Comparison of ENCODE assay signal across 9 mouse cellular contexts in genomic region chr9:111689680-111690483, GRCm38 (mm10). TPM values are rescaled to one million over a fixed set of nuclear protein-coding genes. Genes with fewer than 3 reads are reported as not detected.
DNase-seq lines count a peak whose midpoint lies in the region; ATAC-seq and TF ChIP-seq lines count a peak whose summit lies in the region.
"Had no signal": no experiment of that assay in that cellular context is flagged by ENCODE, and none has a peak within 500 bp of the region (broad histone marks: within the 10 kb centered on the region; RNA-seq: fewer than 3 reads in every experiment).

TSS of gene Stac (minus strand) at chr9:111690348.

- ATAC-seq in liver, postnatal 0 days = no peak

- peaks cover 28% of the 10 kb centered on the region for H3K27me3 ChIP-seq in liver, postnatal 0 days (ENCODE audit: insufficient read depth, low read length)

- no peak within 1 kb of the TSS for H3K27ac ChIP-seq in liver, postnatal 0 days (ENCODE audit: low read depth)

- no peak for TF ChIP-seq CTCF in liver, postnatal 0 days (IDR thresholded peaks at IDR 0.05; ENCODE audit: low read depth)

- H3K9me3 ChIP-seq in liver, postnatal 0 days (ENCODE audit: low read length) = no peaks in the 10 kb centered on the region

- H3K36me3 ChIP-seq in liver, postnatal 0 days (replicated peaks; ENCODE audit: insufficient read depth, low read length) = no peaks in the 10 kb centered on the region

- intact Hi-C loops in heart, postnatal 14 days (cut with DNase I) = no loop called here

- 4% methylated on average over 62 of the region's 64 CpGs for WGBS in liver, postnatal 0 days (ENCODE audit: insufficient replicate concordance)

- H3K4me2 ChIP-seq in liver, postnatal 0 days (ENCODE audit: low read depth, low read length) = peak within 1 kb of the TSS; percentile 68

- no peak for TF ChIP-seq EP300 in liver, postnatal 0 days (IDR thresholded peaks at IDR 0.05; ENCODE audit: low read depth)

- peak within 1 kb of the TSS; percentile 34 for H3K4me3 ChIP-seq in liver, postnatal 0 days (ENCODE audit: low read depth, low read length)

- H3K9ac ChIP-seq in liver, postnatal 0 days (replicated peaks) = no peak within 1 kb of the TSS

- DNase-seq in cerebellum, postnatal 25 days = peak; percentile 23 to 40
- DNase-seq in cerebellum, adult 18-20 months = no peak
- DNase-seq in right cerebral cortex, postnatal 14 days = peak; percentile 18
- no peak for DNase-seq in right cerebral cortex, postnatal 36 days (ENCODE audit: low spot score in 2 of 2)
- DNase-seq in heart, postnatal 14 days = peak; percentile 6 to 16
- peak; percentile 14 for DNase-seq in liver, postnatal 0 days
- peak; percentile 47 for DNase-seq in testis, postnatal 10 days (ENCODE audit: low spot score)
- DNase-seq in frontal cortex, postnatal 14 days (ENCODE audit: low spot score in 2 of 2) = no peak

- H3K4me1 ChIP-seq in liver, postnatal 0 days (ENCODE audit: insufficient read depth) = no peaks in the 10 kb centered on the region; the same call in 1 of the 2 replicates

RNA-seq across cellular contexts. Expression of gene Stac, which starts in this region (rescaled TPM):
- under 1 TPM; 0.49 to 0.55 TPM for total RNA-seq in heart, postnatal 14 days (2021)
- 0.05 TPM in 1 of 2 replicates, not detected in the other for polyA plus RNA-seq in liver, postnatal 0 days (2015; fragmentation: Nextera tagmentation; extraction: Ambion mirVana)
- total RNA-seq: common myeloid progenitor, adult 5-6 weeks had no signal

Comparison
In these comparisons a context has a peak if more than half of its experiments do, and no peak if none do; other contexts are left out.
1. DNase-seq: peak in cerebellum, postnatal 25 days (2 of 2), right cerebral cortex, postnatal 14 days (single experiment) and testis, postnatal 10 days (single experiment); none in cerebellum, adult 18-20 months (0 of 2), right cerebral cortex, postnatal 36 days (0 of 2) and frontal cortex, postnatal 14 days (0 of 2).
2. Peak in DNase-seq in heart, postnatal 14 days; RNA of the gene not detected or under 1 TPM.
3. Peak in DNase-seq, H3K4me3 ChIP-seq and H3K4me2 ChIP-seq in liver, postnatal 0 days; RNA of the gene not detected or under 1 TPM.